Mouse (Mus musculus) ES-Bruce4 (cell line): Measurements from ENCODE around the gene Rmdn3.

Source experiments
- CTCF ChIP-seq: IDR thresholded peaks from one replicate; pipeline ENCODE4 v1.8.1; 2011; ENCODE audit warnings: low read depth, low read length
- EP300 ChIP-seq: IDR thresholded peaks from 2 replicates; pipeline ENCODE4 v1.6.1; 2011; ENCODE audit warnings: low read depth, low read length; ENCODE audit not compliant: insufficient read depth
- POLR2A ChIP-seq: IDR thresholded peaks from one replicate; pipeline ENCODE4 v1.8.1; 2011; ENCODE audit warnings: low read length; ENCODE audit not compliant: insufficient read depth

DNA sequence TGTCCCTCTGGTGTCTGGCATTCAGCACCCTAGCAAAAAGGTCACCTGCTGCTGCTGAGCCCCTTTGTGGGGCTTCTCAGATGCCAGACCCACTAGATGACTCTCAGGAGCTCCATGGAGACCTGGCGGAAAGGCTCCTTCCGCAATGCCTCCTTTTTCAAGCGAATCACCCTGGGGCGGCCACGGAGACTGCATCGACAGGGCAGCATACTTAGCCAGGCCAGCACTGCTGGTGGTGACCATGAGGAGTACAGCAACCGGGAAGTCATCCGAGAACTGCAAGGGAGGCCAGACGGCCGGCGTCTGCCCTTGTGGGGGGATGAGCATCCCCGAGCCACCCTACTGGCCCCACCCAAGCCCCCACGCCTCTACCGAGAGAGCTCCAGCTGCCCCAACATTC, 18.0 kb upstream of the Rmdn3 start:
- TF ChIP-seq CTCF (no peak), POLR2A (no peak), EP300 (no peak)
